Mouse (Mus musculus): ENCODE results near the gene Efna2.

DNA sequence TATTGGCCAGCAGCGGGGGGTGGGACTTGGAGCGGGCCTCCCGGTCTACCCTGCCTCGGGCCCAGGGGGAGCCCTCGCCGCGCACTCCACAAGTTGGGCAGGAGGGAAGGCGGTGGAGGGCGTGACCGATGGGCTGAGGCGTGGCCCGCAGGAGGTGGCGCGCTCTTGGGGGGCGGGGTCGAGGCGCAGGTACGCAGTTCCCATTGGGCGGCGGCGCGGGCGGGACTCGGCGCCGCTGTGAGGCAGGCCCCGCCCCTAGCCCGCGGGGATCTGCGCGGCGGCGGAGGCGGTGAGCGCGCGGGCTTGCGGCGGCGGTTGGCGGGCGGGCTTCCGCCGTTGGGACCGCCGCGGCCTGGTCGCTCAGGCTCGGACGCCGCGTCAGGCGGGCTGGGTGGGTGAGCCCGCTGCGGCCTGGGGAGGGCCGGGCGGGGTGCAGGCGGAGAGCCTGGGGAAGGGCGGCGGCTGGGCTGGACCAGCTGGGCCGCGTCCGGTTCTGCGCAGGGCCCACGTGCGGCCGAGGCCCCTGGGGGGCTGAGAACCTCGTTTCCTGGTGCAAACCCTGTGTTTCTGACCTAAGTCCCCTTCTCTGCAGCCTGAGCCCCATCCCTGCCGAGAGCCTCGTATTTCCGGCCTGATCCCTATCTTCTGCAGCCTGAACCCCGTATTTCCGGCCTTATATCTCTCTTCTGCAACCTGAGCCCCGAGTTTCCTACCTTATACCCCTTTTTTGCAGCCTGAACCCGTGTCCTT, 47.3 kb downstream of the Efna2 start, which contains the start of gene Mum1:
- peak; percentile 86 for TF ChIP-seq CTCF (IDR thresholded peaks at IDR 0.05; ENCODE audit: low read depth)
- TF ChIP-seq EP300 (optimal IDR thresholded peaks at IDR 0.05), result no peak

Data from stomach, postnatal 0 days (tissue).